Mouse (Mus musculus) heart, adult 11 months (tissue): ENCODE results near the gene Actbl2.
A peak's percentile ranks its signal among the peaks of the same experiment; 100 is the strongest.

Experiments
- DNase-seq: peaks from one replicate; pipeline ENCODE4 v3.0.0; 2022

Actbl2 gene

DNA sequence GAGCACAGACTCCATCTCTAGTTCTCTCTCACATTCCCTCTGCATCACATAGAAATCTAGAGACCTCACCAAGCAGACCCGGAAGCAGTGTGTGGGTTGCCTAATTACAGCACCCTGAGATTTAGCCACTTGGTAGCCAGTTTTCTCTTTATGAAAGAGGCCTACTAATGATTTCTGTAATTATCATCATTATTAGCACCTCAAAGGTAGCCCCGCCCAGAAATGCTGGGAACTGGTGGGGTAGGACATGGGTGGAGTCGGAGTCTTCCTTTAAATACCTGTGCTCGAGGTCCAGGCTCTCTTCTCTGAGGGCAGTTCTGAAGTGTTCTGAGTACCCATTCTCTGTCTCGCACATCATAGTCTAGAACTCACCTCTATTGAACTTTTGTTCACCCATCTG lies at the start of gene Actbl2:
Gene Actbl2, plus strand, starts transcription at position 301 of the 400 bp plus-strand sequence.
- no peak for DNase-seq

DNA sequence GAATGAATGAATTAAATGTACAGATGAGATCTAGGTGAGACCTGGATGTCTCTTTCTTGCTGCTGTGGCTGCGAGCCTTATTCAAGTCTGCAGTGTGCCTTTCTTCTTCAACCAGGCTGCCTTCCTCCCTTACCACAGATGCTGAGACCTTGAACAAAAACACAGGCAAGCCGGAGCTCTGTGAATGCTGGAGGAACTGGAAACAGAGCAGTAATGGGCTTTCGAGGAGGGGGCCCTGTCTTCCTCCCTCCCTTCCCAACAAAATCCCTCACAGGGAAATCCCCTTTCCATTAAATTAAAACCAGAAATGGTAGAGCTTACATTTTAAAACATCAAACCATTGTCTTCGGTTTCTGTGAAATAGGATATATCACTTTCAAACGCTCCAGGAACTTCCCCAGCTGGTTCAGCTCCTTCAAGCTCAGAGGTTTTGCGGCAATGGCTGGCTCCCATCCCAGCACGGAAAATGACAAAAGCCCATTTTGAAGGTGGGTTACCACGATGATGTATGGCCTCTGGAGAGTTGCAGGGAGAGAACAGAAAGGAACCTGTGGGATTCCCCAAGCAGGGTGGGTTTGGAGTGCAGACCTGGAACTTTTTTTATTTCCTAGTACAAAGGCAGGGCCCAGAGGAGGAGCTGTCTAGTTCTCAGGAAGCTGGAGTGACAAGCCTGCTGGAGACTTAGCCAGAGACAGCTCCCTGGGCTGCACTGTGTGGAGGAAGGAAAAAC lies 44.0 kb upstream of the Actbl2 start:
- peak; percentile 86 for DNase-seq

DNA sequence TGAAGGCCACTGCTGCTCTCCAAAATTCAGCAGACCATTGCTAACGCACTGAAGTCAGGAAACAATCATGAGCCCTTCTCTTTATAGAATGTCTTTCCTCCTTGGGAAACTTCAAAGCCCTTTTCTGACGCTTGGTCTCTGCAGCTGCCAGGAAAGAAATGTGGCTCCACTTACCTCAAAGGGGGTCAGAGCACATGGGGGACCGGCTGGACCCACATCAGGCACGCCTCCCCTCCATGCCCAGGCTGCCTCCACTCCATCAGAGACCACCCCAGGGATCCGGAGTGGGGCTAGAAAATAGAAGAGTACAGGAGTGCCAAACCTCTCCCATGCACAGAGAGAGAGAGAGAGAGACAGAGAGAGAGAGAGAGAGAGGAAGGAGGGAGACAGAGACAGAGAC lies 26.0 kb upstream of the Actbl2 start:
- no peak for DNase-seq

DNA sequence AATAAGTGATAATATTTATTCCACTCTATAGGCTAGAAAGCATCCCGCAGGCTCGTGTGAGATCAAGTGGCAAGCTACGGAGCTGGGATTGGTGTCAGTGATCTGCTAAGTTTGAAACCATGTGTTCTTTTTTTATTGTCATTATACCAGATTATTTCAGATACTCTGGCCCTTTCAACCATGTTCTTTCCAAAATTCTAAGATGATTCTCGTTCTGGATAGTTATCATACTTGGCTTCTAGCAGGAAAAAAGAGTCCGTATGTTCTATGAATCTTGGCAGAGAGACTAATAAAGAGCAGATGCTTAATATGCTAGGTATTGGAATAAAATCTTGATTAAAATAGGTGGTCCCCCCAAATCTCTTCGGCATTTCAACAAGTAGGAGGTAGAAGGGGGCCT lies 25.3 kb upstream of the Actbl2 start:
- DNase-seq = no peak

DNA sequence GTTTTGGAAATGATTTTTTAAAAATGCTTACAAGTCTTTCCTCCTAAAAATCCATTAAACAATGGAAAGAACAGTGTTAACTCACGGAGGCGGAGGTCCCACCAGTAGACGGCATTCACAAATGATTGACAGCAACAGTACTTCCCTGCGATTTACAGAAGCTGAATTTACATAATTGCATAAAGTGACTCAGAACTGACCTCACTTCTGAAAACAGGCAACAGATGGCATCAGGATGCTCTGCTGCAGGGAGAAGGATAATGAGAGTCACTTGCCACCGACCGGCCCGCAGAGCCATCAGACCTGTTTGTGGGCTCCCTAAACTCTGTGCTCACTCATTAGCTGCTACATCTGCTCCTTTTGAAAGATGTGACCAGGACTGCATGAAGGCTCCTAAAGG lies 22.4 kb upstream of the Actbl2 start:
- no peak for DNase-seq

DNA sequence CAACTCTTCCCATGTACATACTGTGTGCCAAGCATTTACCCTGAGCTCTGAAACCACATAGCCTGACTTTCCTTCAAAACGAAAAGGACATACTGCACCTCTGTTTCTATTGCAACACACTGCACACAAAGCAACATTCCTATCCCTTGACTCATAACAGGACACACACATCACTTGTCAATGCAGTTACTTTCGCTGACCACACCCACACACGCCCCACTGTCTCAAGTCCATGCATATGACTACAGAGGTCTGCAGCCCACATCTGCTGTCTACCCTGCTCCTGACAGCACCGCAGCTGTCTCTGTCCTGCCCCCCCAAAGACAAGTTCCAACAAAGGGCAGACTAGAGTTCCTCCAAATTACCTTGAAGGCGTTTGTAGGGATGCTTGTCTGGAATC lies 21.5 kb upstream of the Actbl2 start:
- DNase-seq = no peak

DNA sequence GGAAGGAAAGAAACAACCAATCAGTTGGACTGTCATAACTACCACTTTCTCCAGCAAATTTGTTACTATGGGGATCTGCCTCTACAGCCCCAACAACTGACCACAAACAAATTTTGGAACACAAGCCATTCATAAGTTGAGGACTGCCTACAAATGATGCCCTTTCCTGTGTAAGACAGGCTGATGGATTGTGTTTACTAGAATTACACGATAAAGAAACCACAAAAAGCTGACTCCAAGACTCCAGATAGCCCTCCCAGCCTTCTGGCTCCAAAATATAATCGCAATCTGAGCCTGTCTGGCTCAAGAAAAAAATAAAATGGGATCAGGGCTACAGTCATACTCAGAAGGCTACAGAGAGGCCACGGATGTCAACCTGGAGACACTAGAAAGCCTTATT lies 20.2 kb upstream of the Actbl2 start:
- no peak for DNase-seq

DNA sequence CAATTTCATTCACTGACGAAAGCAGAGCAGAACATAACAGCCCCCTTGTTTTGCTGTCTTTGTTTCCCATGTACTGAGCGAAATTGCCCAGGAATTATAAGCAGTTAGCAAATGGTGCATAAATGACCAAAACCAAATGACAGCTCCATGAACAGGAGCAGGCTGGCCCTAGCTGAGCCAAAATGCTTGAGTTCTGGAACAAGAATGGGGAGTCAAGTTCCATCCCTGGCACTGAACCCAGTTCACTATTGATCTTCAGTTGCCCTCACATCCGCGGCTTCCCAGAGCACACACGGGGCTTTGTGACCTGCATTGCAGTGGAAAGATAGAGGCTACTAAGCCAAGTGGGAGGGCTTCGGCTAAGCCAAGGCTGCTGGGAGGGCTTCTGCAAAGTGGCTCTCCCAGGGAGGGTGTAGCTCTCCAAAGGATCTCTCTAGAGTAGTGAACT lies 19.1 kb upstream of the Actbl2 start:
- peak; percentile 92 for DNase-seq

DNA sequence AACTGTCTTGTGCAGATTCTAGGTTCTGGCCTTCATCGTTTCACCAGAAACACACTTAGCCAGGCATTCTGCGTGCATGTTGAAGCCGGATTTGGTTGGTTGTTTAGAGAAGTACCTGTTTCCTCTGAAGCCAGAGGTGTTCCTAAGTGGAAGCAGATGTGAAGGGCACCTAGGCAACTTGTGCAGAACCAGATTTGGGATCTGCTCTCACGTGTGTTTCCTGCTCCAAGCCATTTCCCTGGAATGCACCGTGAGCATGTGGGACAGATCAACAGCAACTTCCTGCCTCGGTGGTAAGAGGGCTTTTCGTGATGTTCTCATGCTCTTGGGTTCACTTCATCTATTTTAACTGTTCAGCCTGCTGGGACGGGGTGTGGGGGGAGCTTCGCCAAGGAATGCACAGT lies 18.4 kb upstream of the Actbl2 start:
- DNase-seq = no peak

DNA sequence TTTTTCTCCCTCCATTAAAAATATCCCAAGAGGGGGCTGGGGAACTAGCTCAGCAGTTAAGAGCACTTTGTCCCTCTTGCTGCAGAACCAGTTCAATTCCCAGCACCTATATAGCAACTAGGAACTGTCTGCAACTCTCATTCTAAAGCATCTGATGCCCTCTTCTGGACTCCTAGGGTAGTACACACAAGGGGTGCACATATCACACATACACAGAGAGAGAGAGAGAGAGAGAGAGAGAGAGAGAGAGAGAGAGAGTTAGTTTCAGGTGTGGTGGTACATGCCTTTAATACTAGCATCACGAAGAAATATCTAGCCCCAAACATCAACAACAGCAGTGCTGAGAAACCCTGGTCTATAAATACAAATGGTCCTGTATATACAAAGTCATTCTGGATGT lies 17.5 kb upstream of the Actbl2 start:
- DNase-seq = no peak

DNA sequence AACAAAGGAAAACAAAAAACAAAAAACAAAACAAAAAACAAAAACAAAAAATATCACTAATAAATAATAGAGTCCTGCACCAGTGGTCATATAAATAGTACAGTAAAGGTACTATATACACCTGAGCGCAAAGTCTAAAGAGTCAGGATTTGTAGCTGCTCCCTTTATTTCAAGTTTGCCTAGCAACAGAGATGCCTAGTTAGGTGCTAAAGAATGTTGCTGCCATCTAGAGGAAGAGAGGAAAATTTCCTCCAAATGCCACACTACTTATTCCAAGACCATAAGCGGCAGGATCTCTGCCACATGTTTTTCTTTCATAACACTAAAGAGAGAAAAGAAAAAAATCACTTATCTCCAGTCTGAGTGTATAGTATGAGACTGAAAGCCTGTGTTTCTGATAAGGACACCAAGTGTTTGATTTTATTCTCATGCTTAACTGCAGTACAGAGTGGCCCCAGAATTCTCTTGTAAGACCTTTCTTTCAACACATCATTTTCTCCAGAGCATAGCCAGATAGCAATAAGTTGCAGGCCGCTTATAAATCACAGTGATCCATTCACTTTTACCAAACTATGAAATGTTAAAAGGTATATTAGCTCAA lies 16.8 kb upstream of the Actbl2 start:
- DNase-seq = no peak

DNA sequence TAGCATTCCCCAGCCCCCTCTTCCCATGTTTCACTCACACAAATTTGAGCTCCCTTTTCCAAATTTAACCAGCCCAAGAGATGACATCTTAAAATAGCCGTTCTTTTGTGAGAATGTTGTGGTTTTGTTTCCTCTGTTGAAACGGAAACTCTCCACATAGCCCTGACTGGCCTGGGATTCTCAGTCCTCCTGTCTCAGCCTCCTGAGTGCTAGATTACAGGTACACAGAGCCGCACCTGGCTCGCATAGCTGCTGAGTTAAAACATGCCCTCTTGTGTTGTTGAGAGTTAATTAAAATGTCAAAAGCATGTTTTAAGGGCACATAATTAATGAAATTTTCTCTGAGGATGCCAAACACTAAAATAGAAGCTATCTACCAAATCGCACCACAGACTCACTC lies 3.7 kb upstream of the Actbl2 start:
- DNase-seq = no peak

DNA sequence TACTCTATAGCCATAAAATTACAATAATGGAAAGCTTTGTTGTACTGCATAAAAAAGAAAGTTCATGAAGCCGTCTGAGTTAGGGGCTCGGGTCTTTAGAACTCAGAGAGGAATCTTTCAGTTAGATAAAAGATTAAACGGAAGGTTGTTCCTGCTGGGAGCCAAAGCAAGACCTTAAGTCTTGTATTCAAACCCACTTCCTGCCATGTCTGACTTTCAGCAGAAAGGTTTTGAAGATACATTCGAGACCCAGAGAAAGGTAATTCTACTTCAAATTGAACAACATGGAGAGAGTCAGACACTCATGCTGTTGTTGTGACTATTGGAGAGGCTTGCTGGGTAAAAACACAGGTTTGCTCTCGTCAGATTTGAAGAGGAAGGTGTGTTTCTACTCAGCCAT lies 3.0 kb upstream of the Actbl2 start:
- no peak for DNase-seq

DNA sequence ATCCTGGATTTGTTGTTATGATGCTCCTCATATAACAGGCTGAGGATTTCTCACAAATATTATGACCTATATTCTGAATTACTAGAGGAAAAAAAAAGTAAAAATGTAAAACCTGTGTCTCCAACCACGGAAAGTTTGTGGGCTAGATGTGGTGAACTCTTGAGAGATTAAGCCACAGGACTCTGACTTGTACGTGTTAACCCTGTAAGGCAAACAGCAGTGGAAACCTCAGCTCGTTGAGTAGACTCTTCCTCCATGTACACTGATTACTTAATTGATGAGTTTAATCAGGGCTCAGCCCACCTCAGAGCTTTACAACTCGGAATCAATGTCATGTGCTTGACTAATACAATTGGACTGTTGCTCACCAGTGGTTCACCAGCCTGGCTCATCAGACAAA lies 3.2 kb downstream of the Actbl2 start:
- DNase-seq = no peak

DNA sequence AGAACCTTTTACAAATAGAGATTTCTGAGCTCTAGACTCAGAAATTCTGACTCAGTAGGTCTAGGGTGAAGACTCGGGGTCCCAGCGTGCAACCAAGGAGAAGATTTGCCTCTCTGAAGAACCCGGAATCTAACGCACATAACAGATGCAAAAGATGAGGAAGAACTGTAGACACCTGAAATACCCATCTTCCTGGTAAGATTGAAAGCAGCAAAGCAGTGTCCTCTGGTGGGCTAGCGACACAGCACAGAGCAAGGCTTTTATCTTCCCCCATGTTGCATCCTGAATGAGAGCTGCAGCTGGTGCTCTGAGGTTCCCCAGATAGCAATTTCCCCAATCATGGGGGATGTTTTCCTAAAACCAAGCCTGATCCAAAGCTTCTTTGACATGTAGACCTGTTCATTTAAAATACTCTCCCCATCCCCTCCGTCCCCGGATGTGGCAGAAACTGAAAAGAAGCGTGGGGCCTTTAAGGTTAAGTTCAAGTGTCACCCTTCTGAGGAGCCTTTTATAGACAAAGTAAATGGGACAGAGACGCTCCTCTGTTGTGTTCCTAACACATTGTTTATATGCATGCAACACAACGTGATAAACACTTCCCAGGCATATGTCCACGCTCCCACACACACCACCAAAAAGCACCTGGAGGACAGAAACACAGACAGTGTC lies 3.7 kb downstream of the Actbl2 start:
- peak; percentile 56 for DNase-seq

DNA sequence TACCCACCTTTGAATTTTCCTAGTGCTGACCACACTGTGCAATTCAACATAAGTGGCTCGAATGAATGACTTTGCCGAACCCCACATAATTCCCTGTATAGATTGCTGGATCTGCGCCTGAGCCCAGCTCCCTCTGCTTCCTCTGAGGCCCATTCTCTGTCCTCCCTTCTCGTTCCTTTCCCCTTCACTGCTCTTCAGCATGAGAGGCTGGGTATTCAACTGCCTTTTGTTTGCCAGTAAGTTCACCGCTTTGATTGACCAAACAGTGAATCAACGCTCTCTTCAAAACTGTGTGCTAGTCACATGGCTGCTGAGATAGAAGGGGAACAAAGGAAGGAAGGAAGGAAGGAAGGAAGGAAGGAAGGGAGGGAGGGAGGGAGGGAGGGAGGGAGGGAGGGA lies 4.3 kb downstream of the Actbl2 start:
- DNase-seq = no peak

DNA sequence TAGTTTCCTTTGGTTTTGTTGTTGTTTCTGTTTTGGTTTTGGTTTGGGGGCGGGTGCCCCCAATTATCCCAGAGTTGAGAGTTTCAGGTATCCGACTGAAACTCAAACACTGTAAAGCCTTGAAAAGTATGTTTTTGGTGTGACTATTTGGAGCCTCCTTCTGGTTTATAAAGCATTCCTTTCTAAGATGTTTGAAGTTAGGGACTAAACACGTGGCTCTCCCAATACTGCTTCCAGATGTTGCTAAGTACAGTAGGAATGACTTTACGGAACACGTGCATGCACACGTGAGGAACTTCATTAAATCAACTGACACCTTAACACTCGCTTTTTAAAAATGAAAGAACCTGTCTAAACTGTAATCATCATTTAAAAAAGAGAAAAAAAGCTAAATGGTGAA lies 4.9 kb downstream of the Actbl2 start:
- no peak for DNase-seq

DNA sequence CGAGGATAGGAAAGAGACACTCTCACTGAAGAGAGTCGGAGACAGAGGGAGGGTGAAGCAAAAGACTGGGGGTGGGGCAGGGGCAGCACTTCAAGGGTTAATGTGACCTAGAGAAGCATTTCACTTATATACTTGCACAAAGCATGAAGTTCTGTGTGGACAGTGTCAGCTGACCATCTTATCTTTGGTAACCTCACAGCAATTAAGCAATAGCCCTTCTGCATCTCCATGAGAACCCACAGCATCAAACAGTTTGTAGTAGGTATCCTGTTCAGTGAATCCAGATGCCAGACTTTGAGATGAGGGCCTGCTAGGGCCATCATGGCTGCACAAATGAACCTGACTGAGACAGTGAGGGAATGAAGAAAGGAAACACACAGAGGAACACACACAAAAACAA lies 8.4 kb downstream of the Actbl2 start:
- DNase-seq = peak; percentile 30

DNA sequence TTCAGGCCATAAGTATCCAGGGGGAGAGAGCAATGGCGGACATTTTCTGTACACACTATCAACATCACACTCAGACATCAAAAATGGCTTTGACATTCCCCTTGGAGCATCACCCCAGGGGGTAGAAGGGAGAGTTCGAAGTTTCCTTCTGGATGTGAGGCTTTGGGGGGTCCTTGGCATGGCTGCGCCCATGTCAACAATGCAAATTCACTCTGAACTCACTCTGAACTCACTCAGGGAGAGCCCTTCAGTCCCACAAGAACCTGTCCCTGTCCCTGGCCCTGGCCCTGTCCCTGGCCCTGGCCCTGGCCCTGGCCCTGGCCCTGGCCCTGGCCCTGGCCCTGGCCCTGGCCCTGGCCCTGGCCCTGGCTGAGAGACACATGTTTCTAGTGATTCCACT lies 8.9 kb downstream of the Actbl2 start:
- peak; percentile 84 for DNase-seq

DNA sequence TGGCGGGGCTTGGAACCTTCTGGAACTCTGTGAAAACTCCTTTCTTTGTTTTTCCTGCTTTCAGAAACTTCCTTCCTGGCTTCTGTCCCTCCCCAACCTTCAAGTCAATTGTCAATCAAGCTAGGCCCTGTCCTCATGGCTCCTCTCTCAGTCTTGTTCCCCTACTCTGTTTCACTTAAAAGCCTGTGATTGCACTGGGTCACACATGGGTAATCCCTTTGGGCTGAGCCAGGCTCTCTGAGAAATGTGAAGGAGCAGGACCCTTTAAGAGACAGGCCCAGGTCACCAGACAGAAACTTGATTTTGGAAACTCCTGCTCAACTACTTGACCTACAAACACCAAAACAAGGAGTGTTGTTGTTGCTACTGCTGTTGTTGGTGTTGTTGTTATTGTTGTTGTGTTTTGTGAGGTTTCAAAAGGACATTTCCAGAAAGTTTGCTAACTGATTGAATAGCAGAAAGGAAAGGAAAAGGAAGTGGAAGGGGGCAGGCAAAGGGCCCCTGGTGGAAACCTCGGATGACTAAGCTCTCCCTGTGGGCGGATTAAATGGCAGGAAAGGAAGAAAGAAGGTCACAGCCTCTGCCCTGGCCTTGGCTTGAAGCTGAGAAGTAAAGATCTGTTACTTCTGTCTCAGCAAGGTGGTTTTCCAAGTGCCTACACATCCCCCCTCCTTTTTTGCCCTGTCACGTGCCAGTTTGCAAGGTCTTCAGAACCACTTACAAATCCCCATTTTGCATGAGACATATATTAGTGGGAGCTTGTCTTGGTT lies 10.6 kb downstream of the Actbl2 start:
- peak; percentile 67 for DNase-seq

DNA sequence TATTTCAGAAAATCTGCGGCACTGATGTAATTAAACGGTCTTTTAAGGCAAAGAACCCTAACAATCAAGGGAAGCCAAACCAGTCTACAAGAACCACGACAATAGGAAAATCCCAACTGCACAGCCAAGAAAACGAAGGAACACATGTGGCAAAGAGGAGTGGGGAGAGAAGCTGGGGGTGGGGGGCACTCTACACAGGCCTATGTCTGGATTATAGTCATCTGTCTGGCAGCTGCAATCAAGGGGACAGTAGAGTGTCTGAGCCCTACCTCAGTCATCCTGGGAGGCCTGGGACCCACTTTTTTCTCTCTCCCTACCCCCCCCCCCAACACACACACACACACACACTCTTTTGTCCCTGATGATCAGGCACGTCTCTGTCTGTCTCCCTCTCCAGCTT lies 12.0 kb downstream of the Actbl2 start:
- no peak for DNase-seq

DNA sequence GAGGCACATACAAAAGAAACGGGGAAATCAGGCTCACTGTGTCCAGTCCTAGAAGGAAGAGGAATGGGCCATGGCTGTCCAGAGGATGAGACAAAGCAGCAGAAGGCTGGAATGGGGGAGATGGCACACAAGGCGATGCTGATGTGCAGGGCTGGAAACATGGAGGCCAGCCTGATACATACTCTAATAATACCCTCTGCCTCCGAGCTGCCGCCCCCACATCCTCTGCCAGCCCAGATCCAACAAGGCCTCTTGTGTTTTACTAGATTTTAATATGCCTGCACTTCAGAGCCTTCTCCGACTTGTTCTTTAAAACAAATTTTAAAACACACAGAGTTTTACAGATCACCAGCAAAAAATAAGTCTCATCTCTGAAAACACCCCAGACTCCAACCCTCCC lies 14.2 kb downstream of the Actbl2 start:
- DNase-seq = peak; percentile 56

DNA sequence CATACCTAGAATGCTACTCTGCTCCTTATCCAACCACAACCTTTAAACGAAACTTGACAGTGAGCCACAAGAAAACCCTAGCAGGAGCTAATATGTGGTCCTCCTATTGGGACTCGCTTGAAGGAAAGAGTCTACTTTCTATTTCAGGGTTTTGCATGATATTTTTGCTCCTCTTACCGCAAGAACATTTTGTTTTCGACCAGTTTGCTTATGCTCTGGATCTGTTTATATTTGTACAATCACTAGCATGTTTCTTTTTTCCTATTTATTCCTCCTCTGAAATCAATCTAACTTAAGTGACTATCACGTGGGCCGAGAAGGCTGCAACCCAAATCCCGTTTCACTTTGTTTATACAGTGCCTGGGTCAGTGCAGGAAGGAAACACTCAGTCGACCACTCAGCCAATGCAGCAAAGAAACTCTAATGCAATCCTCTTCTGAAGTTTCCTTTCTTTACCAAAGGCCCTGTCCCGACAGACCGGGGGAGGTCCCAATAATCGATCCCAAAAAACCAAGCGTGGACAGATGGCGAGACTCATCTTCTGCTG lies 15.0 kb downstream of the Actbl2 start:
- DNase-seq = no peak
